Mouse (Mus musculus) testis, postnatal 14 days (tissue): ENCODE data around the gene Arnt2.

ENCODE experiments used
- DNase-seq: peaks from one replicate; pipeline ENCODE4 v3.0.0; 2021; ENCODE audit warnings: low spot score

The Arnt2 gene

GRCm38 (mm10) chr7:84246093-84246492, 163.9 kb downstream of the Arnt2 start:
- DNase-seq = no peak

DNA sequence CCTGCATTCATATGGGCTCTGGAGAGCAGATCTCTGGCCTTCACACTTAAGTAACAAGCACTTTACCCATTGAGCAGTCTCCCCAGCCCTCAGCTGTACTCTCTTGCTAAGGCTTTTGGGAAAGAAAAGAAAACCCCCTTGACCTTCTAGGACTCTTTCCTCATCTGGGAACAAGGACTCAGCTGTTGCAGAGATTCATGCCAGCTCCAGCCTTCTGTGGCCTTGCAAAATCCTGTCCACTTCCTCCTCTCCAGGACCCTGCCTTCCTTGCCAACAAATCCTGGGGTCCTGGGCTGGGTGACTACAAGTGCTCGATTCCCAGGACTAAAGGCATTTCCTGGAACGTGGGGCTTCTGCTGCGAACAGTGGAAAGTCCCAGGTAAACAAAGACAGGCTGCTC, 169.6 kb downstream of the Arnt2 start:
- DNase-seq = no peak

DNA sequence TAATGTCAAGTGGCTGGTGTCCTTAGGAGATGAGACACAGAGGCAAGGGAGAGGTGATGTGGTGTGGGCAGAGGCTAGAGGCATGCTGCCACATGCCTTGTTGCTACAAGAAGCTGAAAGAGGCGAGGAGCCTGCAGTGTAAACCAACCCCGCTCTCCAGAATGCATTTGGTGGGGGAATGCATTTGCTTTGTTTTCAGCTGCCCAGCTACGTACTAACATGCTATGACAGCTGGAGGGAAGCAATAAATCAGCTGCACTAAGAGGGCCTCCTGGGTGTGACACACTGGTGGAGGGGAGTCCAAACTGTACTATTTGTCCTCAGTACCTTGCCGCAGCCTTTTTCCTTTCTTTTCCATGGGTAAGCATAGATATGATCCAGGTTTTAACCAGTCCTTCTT, 172.3 kb downstream of the Arnt2 start:
- DNase-seq = no peak

DNA sequence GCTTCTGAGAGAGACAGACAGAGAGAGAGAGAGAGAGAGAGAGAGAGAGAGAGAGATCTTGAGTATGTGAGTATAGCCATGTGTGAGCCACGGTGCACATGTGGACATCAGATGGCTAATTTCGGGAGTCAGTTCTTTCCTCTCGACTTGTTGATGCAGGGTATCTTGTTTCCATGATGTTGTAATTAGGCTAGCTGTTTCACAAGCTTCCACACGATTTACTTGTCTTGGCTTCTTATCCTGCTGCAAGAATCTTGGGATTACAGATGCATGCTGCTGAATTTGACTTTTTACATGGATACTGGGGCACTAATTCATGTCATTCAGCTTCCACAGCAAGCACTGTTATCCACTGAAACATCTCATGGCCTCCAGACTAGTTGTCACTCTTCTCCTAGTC, 178.6 kb downstream of the Arnt2 start:
- DNase-seq = no peak

- no peak for DNase-seq
These were observed 182.3 kb downstream of the Arnt2 start for GRCm38 (mm10) chr7:84227652-84228051.

DNA sequence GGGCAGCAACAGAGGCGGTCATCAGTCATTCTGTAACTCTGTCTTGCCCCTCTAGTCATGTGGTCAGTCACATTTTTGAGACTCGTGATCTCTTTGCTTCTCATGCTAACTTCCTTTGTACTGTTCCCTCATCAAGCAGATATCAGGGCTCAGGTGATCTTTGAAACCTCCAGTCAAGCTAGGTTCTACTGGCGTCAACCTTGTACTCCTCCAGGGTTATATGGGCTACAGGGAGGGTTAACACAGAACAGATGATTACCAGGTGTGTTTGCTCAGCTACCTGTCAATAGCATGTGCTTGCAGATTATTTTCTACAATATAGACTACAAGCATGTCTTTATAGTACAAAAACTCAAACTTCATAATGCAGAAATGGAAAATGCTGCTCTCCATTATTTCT, 183.1 kb downstream of the Arnt2 start:
- DNase-seq = no peak

DNA sequence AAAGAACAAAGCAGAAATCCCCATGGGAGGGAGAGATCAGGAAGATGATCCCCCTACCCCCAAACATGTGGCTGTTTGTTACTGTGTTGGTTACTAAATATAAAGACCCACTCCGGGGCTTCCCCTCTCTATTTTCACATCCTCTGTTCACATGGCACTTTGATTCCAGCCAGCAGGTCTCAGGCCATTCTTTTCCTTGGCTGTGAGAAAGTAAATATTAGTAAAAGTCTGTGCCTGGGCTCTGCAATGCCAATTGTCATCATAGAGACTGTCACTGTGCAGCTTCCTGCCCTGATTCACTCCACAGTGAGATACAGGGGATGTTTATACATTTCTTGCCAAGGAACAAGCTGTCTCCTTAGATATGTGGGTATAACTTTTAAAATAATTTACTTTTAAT, 197.9 kb downstream of the Arnt2 start:
- DNase-seq = no peak

- no peak for DNase-seq
These were observed 199.2 kb downstream of the Arnt2 start for GRCm38 (mm10) chr7:84210585-84211291.

- no peak for DNase-seq
These were observed 206.0 kb downstream of the Arnt2 start for GRCm38 (mm10) chr7:84203981-84204380.

GRCm38 (mm10) chr7:84201151-84202068, 208.6 kb downstream of the Arnt2 start:
- no peak for DNase-seq

DNA sequence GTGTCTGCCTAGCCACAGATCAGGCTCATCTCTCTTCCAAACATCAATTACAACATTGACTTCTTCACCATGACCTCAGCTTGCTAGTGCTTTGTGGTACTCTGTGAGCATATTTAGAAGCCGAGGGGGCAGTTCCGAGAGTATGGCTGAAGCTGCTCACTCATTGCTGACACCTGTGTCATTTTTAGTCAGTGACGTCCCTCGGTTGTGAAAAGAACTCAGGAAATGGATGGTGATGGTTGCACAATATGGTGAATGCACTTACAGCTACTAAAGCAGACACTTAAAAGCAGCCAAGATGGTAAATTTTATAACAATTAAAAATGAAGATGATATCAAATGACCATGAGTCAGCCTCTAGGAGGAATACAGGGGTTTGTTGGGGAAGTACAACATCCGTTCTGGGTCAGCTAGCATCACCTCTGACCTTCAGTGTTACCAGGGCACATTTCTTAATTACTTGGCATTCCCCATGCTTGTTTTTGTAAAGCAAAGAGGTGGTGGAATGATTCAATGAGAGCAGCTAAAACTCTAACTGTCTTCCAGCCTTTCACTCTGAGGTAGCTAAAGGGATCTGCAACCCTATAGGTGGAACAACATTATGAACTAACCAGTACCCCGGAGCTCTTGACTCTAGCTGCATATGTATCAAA, 212.6 kb downstream of the Arnt2 start:
- no peak for DNase-seq
